Mouse (Mus musculus) B cell, adult 2 months (primary cell): ENCODE results near the gene Rpl37a.

Experiments used
- DNase-seq, 2 experiments: peaks; one replicate each; pipeline ENCODE4 v3.0.0; 2022

Rpl37a gene

DNA sequence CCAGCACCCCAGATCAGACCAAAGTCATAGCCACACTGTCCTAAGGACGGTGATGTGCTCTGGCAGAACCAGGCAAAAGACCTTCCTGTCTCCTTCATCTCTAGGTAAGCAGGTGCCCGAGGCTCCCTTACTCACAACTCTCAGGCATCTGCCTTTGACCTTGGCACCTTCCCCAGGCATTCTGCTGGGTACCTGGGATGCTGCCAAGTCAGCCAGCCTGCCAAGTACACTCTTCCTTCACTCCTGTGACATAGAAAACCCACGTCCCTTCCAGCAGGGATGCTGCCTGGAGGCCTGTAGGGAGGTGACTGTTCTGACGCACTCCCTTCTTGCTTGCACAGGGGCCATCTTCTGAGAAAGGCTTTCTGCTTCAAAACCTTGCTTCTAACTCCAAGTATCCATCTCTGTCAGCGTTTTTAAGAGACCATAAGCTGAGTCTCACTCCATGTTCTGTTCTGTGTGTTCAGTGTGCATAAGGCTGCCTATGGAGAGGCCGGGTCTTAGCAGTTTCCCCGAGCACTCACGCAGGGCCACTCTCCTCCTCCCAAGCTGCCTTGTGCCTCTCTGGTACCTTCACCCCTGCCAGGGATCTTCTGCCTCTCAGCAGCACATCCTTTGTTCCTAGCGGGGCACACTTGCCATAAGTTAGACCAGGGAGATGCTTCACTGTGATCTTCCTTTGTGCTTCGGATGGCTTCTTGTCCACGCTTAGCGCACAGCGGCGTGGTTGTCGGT, 28.0 kb downstream of the Rpl37a start:
- no peak for DNase-seq

DNA sequence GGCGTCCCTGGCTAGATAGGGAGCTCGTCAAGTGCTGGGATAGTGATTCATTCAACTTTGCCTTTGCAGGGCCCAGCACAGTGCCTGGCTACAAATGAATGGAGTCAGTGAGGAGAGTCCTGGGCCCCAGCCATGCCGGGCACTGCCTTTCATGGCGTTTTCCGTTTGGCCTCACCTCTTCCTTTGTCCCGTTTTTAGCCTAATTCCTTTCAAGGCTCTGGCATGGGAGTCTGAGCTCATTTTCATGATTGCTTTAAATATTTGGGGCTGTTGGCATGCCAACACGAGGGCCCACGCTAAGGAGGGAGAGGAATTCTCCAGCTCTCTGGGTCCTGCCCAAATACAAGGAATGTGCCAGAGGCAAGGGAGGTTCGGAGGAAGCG, 28.6 kb downstream of the Rpl37a start:
- DNase-seq: no peak

DNA sequence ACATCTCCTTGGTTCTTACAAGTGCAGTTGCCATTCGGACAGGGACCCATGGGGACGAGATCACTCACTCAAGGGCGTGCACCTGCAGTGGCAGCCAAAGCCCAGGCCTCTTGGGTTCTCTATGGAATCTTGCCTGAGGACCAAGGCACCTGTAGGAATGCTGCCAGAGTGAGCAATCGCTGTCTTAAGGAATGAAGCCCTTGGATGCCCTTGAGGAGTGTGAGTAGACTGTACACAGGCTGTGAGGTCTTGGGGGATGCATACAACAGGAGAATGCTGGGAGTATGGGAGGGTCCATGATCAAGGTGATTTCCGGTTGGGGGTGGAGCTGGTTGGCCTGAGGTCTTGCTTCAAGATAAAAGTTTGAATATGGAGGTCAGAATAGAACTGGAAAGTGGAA, 30.3 kb downstream of the Rpl37a start:
- DNase-seq: no peak

DNA sequence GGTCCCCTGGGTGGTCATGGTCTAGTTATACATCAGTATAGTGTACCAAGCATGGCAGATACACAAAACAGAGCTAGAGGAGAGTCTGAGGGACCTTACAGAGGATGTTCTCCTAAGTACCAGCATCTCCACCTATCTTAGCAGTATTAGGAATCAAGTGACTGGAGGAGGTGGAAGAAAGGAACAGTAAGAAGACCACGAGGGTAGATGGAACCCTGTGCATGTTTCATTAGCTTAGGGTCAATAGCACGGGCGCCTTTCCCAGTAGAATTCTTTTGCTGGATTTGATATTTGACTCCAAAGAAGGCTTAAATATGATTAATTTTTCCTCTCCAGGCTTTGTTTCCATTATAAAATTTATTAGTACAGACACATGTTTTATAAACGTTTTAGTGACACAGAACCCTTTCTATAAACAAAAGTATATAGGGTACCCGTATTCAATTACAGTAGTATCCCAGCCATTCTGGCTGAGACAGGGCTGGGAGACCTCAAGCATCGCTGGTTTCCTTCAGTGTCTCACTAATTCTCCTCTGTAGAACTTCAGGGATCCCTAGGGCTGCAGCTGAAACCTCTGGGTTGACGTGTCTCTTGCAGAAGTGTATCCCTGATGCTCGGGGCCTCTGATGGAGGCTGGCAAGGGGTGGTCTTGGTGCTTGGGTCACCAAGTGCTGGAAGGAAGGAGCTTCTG, 33.9 kb downstream of the Rpl37a start:
- no peak for DNase-seq

DNA sequence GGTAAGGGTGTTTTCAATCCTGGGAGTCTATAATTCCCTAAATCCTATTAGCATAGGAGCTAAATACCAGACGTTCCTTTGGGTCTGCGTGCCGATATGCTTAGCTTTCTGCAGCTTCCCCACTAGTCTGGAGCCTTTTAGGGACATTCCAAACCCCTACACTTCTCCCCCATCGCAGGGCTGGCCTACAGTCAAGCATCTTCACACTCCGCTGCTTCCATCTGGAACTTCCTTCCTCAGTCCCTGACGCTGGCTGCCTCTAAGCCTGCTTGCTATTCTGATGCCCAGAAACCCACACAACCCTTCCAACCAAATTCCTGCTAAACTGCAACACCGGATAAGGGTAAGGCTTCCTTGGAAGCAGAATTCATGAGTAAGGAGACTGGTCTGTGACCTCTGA, 35.3 kb downstream of the Rpl37a start:
- DNase-seq: no peak

DNA sequence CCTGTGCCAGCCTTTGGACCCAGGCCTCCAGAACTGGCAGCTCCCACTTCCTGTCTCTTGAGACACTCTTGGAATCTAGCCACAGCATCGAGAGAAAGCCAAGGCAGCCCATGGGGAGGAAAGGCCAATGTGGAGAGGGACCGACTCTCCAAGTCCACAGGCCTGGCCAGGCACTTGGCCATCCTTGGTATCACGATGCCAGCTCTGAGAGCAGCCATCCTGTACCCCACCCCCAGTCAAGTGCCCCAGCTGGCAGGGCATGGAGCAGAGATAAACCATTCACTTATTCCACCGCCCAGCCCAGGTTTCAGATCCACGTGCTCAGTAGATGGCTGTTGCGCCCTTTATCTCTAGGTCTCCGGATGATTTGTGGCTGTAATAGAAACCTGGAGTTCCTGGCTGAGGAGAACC, 40.3 kb downstream of the Rpl37a start:
- no peak for DNase-seq

DNA sequence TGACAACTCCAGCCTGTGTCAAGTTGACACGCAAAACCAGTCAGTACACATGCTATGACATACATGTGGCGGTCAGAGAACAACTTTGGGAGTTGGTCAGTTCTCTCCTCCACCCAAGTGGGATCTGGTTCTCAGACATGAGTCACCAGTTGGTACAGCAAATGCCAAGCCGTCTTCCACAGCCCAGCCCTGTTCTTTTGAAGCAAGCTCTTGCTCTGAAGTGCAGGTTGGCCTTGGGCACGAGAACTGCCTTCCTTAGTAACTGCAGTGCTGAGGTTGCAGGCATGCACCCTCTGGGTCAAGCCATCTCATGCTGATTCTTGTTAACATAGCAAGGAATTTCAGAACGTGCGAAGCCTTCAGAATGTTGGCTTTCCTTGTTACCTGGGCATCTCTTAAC, 42.1 kb downstream of the Rpl37a start:
- no peak for DNase-seq

DNA sequence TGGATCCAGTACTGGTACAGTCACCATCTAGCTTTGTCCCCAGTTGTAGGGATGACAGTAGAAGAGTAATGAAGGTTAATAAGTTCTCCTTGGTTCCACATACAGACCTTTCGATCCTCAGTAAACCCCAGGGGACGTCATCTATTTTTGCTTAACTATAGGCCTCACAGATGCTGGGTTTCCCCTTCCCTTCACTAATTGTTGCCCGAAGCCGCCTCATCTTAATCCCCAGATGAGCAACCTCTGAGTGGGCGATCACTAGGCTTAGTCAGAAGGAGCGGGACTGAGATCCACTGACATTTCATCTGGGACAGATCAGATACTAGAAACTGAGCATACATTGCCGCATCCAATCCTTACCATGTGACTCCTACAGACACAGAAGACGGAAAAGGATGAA, 44.1 kb downstream of the Rpl37a start:
- DNase-seq: no peak

DNA sequence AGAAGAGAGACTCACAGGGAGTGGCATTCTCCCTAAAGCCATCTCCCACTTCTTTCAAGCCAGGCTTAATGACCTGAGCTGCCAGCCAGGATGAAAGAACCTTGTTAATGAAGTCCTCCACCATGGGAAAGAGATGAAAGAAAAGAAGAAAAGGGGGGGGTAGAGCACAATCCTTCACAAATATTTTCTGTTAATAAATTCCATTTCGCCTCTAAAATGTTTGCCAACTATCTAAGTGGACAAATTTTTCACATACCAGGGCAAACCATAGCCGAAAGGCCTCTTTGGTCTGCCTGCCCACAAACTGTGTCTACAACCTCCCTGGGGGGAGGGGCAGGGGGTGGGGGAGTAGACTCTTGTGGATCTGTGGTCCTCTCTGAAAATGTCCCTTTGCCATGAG, 44.7 kb downstream of the Rpl37a start:
- no peak for DNase-seq

DNA sequence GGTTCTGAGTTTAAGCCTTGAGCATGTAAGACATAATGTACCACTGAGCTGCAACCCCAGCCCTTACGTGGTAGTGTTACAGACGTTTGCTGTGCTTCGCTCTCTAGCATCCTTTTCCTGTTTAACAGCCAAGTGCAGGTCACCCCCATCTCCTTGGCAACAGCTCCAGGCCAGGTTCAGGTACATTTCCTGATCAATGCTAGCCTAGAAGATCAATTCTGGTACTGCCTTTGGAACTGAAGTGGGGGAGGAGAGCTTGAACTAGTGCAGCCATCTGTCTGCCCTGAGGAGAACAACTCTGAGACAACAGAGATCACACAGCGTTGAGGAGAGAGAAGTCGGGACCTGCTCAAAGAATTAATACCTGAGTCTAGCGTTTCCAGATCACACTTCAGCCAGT, 48.7 kb downstream of the Rpl37a start:
- no peak for DNase-seq
